8 mouse cellular contexts compared by ENCODE assay signal in genomic region chr7:35754033-35754885, GRCm38 (mm10). TPM values are rescaled to one million over a fixed set of nuclear protein-coding genes. Genes with fewer than 3 reads are reported as not detected.
A peak's percentile ranks its signal among the peaks of the same experiment; 100 is the strongest.
DNase-seq lines count a peak whose midpoint lies in the region; ATAC-seq lines count a peak whose summit lies in the region.

Gene Dpy19l3, minus strand, starts transcription at chr7:35754454.

- intact Hi-C loops in gastrocnemius, postnatal 14 days (cut with DNase I; ENCODE audit: low total_unique reads): no loop called here
- intact Hi-C loops in left cerebral cortex, postnatal 14 days (cut with DNase I): loop anchor here (5.0 kb wide), 1 partner anchor 102 kb away; no protein-coding TSS in a partner anchor

- peak; percentile 95 for DNase-seq in adrenal gland, adult 2 months
- DNase-seq in embryo, embryonic 10.5 days (ENCODE audit: low spot score): peak; percentile 87
- peak; percentile 85 for DNase-seq in gastrocnemius, postnatal 14 days
- DNase-seq in left cerebral cortex, postnatal 14 days (ENCODE audit: low spot score in 2 of 2): peak; percentile 83 to 91
- DNase-seq in mesoderm, embryonic 11.5 days (ENCODE audit: low read depth, low spot score): peak; percentile 87
- peak; percentile 89 for DNase-seq in right cerebral cortex, postnatal 25 days
- DNase-seq in urinary bladder, postnatal 4 days (ENCODE audit: low spot score in 2 of 2): peak; percentile 89 to 92

- ATAC-seq in inflammation-experienced regulatory T-cells, adult 6 months: peak; percentile 91

RNA-seq across cellular contexts. Expression of gene Dpy19l3, which starts in this region (rescaled TPM):
- 10 to 100 TPM; 52.1 to 71.8 TPM for total RNA-seq in adrenal gland, adult 2 months (2021)
- polyA plus RNA-seq in adrenal gland, adult 2 months (2012; rRNA removed): 8.4 and 9.5 TPM in 2 replicates
- total RNA-seq in gastrocnemius, postnatal 14 days (2021): 1 to 10 TPM; 7.1 to 9.0 TPM
- 10 to 100 TPM; 32.9 to 50.5 (median 38.3) TPM for polyA plus RNA-seq in inflammation-experienced regulatory T-cells, adult 6 months (2017; shearing (Covaris generic))
- total RNA-seq in left cerebral cortex, postnatal 14 days (2021): 10 to 100 TPM; 58.7 to 61.6 TPM

Comparison
In these comparisons a context has a peak if more than half of its experiments do, and no peak if none do; other contexts are left out.
1. Peak in every context shown above with its lines: DNase-seq and ATAC-seq.
2. RNA of gene Dpy19l3 (total RNA-seq): 52.1 to 71.8 TPM in adrenal gland, adult 2 months and 58.7 to 61.6 TPM in left cerebral cortex, postnatal 14 days; 7.1 to 9.0 TPM in gastrocnemius, postnatal 14 days; every median in the first group is over 4 times any median in the second.